Mouse (Mus musculus) myocyte (in vitro differentiated cells): ENCODE measurements around the gene Sdf4.

Experiments
- CEBPB ChIP-seq: IDR thresholded peaks from 2 replicates; pipeline ENCODE4 v1.6.1; 2011; ENCODE audit warnings: mild to moderate bottlenecking, moderate library complexity; ENCODE audit not compliant: poor library complexity, insufficient read depth, severe bottlenecking
- E2F4 ChIP-seq: IDR thresholded peaks from one replicate; pipeline ENCODE4 v1.6.1; 2011; ENCODE audit warnings: mild to moderate bottlenecking, control low read depth, moderate library complexity; ENCODE audit not compliant: insufficient read depth
- MAX ChIP-seq: IDR thresholded peaks from one replicate; pipeline ENCODE4 v1.6.1; 2011; ENCODE audit warnings: low read depth, mild to moderate bottlenecking, control low read depth
- MYOD1 ChIP-seq, 3 experiments: IDR thresholded peaks; one replicate each; pipeline ENCODE4 v1.6.1; 2011; ENCODE audit warnings: control low read depth in 2 of 3, low read depth in 2 of 3, mild to moderate bottlenecking in 2 of 3, moderate library complexity in 1 of 3; ENCODE audit not compliant: insufficient read length in 2 of 3, control insufficient read depth in 1 of 3
- MYOG ChIP-seq, 3 experiments: IDR thresholded peaks; one replicate each; pipeline ENCODE4 v1.6.1; 2011; ENCODE audit warnings: control low read depth in 2 of 3, low read depth in 2 of 3, mild to moderate bottlenecking in 2 of 3; ENCODE audit not compliant: insufficient read length in 2 of 3, control insufficient read depth in 1 of 3, insufficient read depth in 1 of 3
- POLR2A ChIP-seq: IDR thresholded peaks from one replicate; pipeline ENCODE4 v1.6.1; 2011; ENCODE audit warnings: low read depth, mild to moderate bottlenecking, control low read depth, moderate library complexity; ENCODE audit not compliant: insufficient read length
- POLR2AphosphoS2 ChIP-seq: IDR thresholded peaks from one replicate; pipeline ENCODE4 v1.6.1; 2011; ENCODE audit warnings: low read depth, control low read depth; ENCODE audit not compliant: insufficient read length
- REST ChIP-seq: IDR thresholded peaks from one replicate; pipeline ENCODE4 v1.6.1; 2011; ENCODE audit warnings: mild to moderate bottlenecking, control low read depth, moderate library complexity; ENCODE audit not compliant: insufficient read depth, insufficient read length
- TCF12 ChIP-seq: IDR thresholded peaks from one replicate; pipeline ENCODE4 v1.6.1; 2011; ENCODE audit warnings: mild to moderate bottlenecking, control low read depth; ENCODE audit not compliant: poor library complexity, insufficient read depth, severe bottlenecking
- USF1 ChIP-seq: IDR thresholded peaks from one replicate; pipeline ENCODE4 v1.6.1; 2011; ENCODE audit warnings: low read depth, mild to moderate bottlenecking, control low read depth, moderate library complexity

DNA sequence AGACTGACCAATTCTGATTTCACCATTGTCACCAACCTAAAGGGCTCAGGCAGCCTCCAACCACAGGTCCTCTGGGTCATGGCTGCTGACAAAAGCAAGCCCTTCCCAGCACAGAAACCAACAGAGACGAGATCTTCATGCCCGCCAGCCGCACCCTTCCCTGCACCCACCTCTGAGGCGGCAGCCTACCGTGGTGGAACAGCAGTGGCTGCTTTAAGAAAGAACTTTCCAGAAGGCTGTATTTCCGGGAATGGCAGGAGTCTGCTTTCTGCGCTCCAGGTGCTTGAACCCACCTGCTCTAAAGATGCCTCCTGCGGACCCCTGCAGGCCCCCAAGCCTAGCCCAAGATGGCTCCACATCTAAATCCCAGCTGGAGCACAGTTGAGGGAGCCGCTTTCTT is 66.2 kb downstream of the Sdf4 start:
- TF ChIP-seq POLR2A (no peak), MYOG (IDR thresholded peaks at IDR 0.05; ENCODE audit: control insufficient read depth in 1 of 3, insufficient read depth in 1 of 3, insufficient read length in 2 of 3, low read depth in 2 of 3) (no peak), MAX (no peak), TCF12 (no peak), USF1 (no peak), E2F4 (no peak), CEBPB (no peak), POLR2AphosphoS2 (no peak), MYOD1 (IDR thresholded peaks at IDR 0.05; ENCODE audit: control insufficient read depth in 1 of 3, insufficient read length in 2 of 3, low read depth in 2 of 3) (no peak), REST (no peak)
